Mouse (Mus musculus) adrenal gland, adult 10 weeks (tissue): ENCODE data around the gene Aamdc. TPM values are rescaled to one million over a fixed set of nuclear protein-coding genes. Genes with fewer than 3 reads are reported as not detected.

ENCODE experiments used
- polyA plus RNA-seq: library from polyadenylated mRNA; stranded (reverse); fragments of 350-450 nt; fragmentation: Illumina TruSeq; extraction: RNeasy Lipid Tissue Mini Kit (QIAGEN cat#74804); gene quantifications from one replicate; pipeline ENCODE4 v1.2.3, GENCODE M21; 2014; ENCODE audit warnings: low read depth, low replicate concordance

Aamdc gene
- 15.6 TPM for polyA plus RNA-seq

DNA sequence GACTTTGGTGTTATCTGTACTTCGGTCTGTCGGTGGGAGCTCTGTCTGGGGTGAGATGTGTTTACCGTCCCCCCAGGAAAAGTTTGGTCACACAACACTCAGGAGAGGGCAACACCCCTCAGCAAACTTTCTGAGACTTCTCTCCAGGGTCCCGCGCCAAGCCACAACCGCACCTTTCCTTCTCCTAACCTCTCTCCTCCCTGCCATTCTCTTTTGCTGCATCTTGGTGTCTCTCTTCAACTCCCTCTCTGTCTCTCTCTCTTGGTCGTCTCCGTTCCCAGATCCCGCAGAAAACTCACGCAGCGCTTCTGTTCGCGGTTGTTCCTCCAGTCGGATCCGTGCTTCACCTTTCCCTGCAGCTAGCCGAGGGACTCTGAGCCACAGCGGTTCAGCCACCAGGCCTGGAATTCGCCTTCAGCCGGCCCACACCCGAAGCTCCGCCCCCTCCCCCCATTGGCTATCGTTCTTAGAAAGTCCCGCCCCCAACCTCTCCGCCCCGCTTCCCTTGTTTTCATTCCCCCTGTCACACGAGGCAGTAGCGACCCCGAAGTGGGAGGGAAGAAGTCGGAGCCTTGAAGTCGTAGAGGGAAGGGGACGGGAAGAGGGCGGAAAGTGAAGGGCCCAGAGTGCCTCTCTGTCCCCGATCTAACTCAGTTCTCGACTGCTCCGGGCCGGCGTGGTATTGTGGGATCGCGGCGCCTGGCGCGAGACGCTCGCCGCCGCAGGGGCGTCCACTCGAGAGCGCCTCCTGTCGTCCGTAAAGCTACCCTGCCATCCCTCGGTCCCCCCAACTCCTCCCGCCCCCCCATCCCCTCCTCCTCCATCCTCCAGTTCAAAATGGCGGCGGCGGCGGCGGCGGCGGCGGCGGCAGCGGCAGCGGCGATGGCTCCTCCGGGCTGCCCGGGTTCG is at the start of gene Aamdc, which contains the start of gene Rsf1:
TSS of gene Aamdc (minus strand) at position 431 of the 909 bp plus-strand sequence.
TSS of gene Rsf1 (plus strand) at position 823 of the 909 bp plus-strand sequence.

Other genes starting within 250 kb of the Aamdc start
- gene Usp35, start 247.5 kb downstream of the Aamdc start, polyA plus RNA-seq = 0.52 TPM
- gene Kctd21, start 247.2 kb downstream of the Aamdc start, polyA plus RNA-seq = 7.4 TPM
- gene Alg8, start 207.9 kb downstream of the Aamdc start, polyA plus RNA-seq = 29.5 TPM
- gene Ndufc2, start 179.5 kb downstream of the Aamdc start, polyA plus RNA-seq = 287 TPM
- gene Thrsp, start 161.8 kb downstream of the Aamdc start, polyA plus RNA-seq = 63.6 TPM
- gene Kctd14, start 128.2 kb downstream of the Aamdc start, polyA plus RNA-seq = 3.0 TPM
- 72.6 TPM for gene Ints4, start 98.5 kb downstream of the Aamdc start, polyA plus RNA-seq
- gene Rsf1, start 392 bp upstream of the Aamdc start, polyA plus RNA-seq = 35.8 TPM
- 82.6 TPM for gene Clns1a, start 117.1 kb upstream of the Aamdc start, polyA plus RNA-seq
- gene Aqp11, start 158.8 kb upstream of the Aamdc start, polyA plus RNA-seq = 5.0 TPM
- gene Pak1, start 209.0 kb upstream of the Aamdc start, polyA plus RNA-seq = 62.4 TPM